Mouse (Mus musculus) retina, embryonic 14.5 days (tissue): ENCODE data around the gene Hells.

Experiments
- DNase-seq: peaks from one replicate; pipeline ENCODE4 v3.0.0-alpha.2; 2015; ENCODE audit warnings: low spot score

Hells gene

GRCm38 (mm10) chr19:38930788-38931565, at the start of gene Hells:
TSS of gene Hells (plus strand) at chr19:38930915.
- DNase-seq = peak; percentile 93

GRCm38 (mm10) chr19:38901146-38902135, 29.3 kb upstream of the Hells start:
- no peak for DNase-seq

GRCm38 (mm10) chr19:38902501-38902900, 28.2 kb upstream of the Hells start:
- DNase-seq = no peak

GRCm38 (mm10) chr19:38913786-38914185, 16.9 kb upstream of the Hells start:
- no peak for DNase-seq

- DNase-seq = no peak
Observed at GRCm38 (mm10) chr19:38914926-38915325, 15.8 kb upstream of the Hells start.

GRCm38 (mm10) chr19:38915677-38916076, 15.0 kb upstream of the Hells start:
- DNase-seq = peak; percentile 62

- DNase-seq = no peak
Observed at GRCm38 (mm10) chr19:38928481-38929158, 2.1 kb upstream of the Hells start.

- no peak for DNase-seq
Observed at GRCm38 (mm10) chr19:38929471-38930251, 1.1 kb upstream of the Hells start.

- peak; percentile 28 for DNase-seq
Observed at GRCm38 (mm10) chr19:38930252-38930787, 395 bp upstream of the Hells start.

- DNase-seq = no peak
Observed at GRCm38 (mm10) chr19:38931566-38931890, 813 bp downstream of the Hells start.

GRCm38 (mm10) chr19:38944590-38945307, 14.0 kb downstream of the Hells start:
- no peak for DNase-seq

GRCm38 (mm10) chr19:38970741-38971140, 40.0 kb downstream of the Hells start:
- peak; percentile 7 for DNase-seq

- no peak for DNase-seq
Observed at GRCm38 (mm10) chr19:38972581-38972980, 41.9 kb downstream of the Hells start.

GRCm38 (mm10) chr19:38973666-38974065, 43.0 kb downstream of the Hells start:
- DNase-seq = no peak

GRCm38 (mm10) chr19:38976269-38976668, 45.6 kb downstream of the Hells start:
- DNase-seq = no peak

GRCm38 (mm10) chr19:38981966-38982365, 51.3 kb downstream of the Hells start:
- peak; percentile 85 for DNase-seq

- no peak for DNase-seq
Observed at GRCm38 (mm10) chr19:38998248-38998647, 67.5 kb downstream of the Hells start.

GRCm38 (mm10) chr19:38998676-38999075, 68.0 kb downstream of the Hells start:
- no peak for DNase-seq

GRCm38 (mm10) chr19:39005132-39005531, 74.4 kb downstream of the Hells start:
- DNase-seq = no peak

- DNase-seq = no peak
Observed at GRCm38 (mm10) chr19:39006715-39007114, 76.0 kb downstream of the Hells start, which contains the start of gene Cyp2c55. TSS of gene Cyp2c55 (plus strand) at chr19:39007019.
